Mouse (Mus musculus): ENCODE data around the gene Sp2. TPM values are rescaled to one million over a fixed set of nuclear protein-coding genes. Genes with fewer than 3 reads are reported as not detected.

Gene Sp2
- total RNA-seq, 2 experiments from 2014 or later, result 7.4 to 10.3 TPM

DNA sequence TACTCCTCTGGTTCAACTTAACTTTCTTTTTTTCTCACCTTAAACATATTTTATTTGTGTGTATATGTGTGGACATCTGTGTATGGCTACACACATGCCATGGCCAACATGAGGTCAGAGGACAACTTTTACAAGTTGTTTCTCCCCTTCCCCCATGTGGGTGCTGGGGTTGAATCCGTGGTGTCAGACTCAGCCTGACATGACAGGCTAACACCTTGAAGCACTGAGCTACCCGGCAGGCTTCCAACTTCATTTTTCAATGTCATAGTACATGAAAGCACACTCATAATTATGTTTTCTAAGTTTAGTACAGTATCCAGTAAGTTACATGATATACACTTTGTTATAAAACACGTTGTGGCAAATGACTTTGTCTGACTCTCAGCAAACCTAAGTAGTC is 12.4 kb downstream of the Sp2 start:
- DNase-seq, result peak in 1 of 2 experiments; percentile 45

DNA sequence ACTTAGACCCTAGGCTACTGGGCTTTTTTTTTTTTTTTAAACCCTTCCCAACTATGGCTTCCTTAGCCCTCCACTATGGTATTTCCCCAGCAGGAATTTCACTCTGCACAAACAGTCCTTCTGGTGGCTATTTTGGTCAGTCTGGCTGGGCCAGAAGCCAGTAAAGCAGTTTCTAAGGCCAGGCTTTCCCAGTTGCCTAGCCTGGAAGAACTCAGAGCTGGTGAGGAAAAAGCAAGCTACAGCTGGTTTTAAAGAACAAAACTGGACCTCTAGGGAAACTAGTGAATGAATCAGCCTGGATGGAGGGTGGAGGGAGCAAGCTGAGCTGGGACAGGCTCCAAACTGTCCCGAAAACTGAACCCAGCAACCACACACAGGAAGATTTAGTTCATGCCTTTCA is 13.0 kb downstream of the Sp2 start:
- peak; percentile 90 to 94 for DNase-seq

DNA sequence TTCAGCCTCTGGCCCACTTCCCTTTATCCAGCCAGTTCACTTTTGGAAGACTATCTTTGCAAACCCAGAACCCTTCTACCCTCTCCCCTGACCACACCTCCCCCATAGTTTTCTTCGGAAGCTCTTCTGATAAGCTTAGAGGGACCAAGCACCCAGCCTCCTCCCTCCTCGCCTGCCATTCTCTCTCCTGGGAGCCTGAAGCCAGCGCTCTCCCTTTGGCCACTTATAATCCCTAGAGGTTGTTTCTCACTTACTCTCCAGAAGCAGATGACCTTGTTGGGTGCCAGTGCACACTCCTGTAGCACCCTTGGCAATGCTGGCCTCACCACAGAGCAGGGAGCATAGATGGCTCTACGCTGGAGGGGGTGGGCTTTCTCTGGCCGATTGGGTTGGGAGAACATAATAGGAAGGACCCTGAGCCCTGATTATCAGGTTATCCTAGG is 13.5 kb downstream of the Sp2 start:
- peak; percentile 69 to 78 for DNase-seq

DNA sequence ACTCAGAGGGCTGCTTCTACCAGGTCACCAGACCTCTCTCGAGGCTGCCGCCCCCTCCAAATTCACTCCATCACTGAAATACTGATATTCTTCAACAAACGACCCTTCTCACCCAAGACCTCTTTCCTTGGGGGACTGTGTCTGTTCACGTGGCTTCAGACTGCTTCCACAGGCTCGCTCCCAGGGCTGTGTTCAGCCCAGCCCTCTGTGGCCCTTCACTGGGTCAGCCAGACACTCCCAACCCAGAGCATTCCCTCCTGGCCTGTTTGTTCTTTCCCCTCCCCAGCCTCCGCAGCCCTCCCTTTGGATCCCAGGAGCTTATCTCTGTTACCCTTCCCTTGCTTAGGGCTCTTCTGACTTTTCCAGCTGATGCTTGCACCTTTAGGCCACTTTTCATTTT is 14.3 kb downstream of the Sp2 start:
- peak; percentile 68 to 75 for DNase-seq

DNA sequence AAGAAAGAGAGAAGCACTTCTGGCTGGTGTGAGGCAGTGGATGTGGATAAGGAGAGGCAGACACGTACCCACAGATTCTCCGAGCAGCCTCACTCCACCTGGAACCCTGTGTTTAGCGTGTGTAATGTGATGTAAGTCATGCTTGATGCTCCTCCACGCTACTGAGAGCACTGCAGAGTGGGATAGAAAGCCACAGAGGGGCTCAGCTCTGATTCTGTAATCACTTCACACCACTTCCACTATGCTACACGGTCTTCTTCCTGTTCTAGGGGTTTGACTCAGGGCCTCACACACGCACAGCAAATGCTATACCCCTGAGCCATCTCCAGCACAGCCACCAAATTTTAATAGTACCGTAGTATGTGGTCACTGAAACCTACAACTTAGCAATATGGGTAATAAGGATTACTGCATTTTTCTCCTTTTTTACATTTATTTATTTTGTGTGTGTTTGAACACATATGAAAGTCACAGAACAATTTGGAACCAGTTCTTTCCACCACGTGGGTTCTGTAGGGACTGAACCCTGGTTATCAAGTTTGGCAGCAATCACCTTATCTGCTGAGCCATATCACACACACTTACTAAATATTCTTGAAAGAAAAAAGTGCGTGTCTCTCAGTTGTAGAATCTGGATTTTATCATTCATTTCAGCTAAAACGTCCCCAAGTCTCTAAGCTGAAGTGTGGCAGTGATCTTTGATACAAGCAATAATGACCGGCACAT is 15.1 kb downstream of the Sp2 start:
- DNase-seq, result peak in 1 of 2 experiments; percentile 57

DNA sequence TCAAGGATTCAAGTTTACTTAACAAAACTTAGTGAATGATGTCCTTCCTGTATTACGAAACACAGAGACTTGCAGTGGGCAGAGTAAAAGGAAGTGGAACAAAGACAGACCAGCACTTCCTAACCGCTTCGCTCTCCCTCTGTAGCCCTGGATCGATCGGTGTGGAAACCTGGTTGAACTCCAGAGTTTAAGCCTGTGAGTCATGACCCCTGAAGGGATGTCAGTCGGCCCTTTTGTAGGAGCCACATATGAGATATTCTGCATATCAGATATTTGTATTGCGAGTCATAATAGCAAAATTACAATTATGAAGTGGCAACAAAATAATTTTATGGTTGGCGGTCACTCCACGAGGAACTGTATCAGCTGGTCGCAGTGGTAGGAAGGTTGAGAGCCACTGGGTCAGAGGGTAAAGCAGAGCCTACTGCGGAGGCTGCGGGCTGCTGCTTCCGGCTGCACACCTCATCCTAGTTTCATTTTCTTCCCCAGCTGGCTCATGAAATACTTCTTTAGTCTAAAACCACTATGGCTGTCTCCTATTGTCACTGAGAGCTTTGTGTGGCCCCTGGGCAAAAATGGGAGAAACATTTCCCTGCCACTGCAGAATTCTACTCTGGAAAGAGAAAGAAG is 15.7 kb downstream of the Sp2 start:
- peak; percentile 64 to 68 for DNase-seq

DNA sequence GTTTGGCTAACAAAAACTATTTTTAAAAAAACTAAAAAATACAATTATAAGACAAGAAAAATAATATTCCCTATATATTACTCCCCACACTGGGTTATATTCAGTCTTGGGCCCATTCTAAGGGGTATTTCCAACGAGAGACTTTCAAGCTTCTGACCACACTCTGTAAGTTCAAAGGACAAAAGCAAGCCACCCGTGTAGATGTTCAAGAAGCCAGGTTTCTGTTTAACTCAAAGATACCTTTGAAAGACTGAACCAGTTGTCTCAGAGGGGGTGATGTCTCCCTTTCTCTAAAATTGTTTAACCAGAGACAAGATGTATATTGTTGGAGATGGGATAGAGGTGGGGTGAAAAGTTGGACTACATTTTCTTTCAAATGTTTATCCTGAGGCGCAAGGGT is 16.6 kb downstream of the Sp2 start:
- DNase-seq, result no peak

DNA sequence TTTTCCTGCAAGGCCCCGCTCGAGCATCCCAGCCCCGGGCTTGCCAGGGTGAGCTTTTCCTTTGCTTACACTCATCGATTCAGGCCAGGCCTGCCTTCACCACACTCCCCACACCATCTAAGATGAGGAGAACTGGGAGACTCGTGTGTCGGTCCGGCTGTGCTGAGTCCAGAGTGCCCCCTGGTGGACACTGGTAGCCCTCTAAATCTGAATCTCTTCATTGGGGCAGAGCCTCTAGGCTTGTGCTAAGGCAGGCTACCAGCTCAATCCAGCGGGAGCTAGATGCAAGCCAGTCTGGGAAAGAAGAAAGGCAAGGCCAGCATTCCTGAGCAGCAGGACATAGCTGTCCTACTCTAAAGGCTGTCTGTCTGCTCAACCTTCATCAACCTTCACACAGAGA is 19.2 kb downstream of the Sp2 start:
- DNase-seq, result peak; percentile 90 to 96

DNA sequence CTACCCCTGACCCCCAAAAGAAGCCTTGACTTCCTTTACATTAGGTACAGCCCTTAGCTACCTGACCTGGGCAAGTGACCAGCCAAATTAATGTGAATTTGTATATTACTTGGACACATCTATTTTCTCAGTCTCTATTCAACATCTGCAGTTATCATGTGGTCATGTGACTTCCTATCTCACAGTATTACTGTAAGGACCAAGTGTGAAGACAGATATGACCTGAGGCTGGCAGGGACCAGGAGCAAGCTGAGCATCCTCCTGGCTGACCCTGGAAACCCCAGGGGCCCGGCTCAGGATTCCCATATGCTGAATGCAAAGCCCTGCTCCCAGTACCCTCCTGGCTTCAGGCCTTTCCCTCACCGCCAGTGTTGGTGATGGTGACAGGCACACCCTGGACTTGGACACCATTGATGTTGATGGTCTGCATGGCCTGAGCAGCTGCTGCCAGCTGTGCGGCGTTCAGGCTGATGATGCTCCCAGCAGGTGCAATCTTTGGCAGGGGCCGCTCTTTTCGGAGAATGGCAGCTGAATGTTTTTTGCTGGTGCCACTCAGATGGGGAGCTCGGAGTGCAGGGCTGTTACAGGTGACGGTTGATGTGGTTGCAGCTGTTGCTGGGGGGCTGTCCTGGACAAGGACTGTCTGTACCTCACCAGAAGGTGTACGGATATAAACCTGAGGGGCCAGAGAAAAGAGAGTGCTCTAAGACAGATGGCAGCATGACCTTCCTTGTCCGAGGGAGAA is 25.5 kb downstream of the Sp2 start:
- no peak for DNase-seq

DNA sequence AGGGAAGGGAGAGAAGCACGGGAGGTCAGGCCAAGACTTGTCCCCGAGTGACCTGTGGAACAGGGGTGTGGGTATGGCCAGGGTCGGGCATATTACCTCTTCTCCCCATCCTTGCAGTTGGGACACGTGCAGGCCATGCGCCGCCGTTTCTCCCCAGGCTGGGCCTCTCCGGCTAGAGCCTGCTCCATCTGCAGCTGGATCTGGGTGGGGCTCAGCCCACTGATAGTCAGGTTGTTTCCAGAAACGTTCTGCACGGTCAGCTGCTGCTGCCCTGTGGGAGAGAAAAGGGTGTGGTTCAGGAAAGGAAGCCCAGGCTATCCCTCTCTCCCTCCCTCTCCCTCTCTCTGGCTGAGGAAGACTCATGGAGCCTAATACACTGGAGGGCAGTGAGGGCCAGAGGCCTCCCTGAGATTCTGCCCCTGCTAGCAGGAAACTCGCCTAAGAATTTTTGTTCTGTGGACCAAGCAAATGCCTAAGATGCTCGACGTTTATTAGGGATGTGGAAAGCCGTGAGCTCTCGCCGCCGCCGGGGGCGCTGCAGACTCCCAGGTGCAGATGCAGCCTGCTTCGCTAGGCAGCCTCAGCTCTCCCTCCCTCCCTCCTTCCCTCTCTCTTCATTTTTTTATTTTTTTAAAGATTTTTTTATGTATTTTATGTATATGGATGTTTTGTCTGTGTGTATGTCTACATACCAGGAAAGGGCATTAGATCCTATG is 26.6 kb downstream of the Sp2 start:
- no peak for DNase-seq

DNA sequence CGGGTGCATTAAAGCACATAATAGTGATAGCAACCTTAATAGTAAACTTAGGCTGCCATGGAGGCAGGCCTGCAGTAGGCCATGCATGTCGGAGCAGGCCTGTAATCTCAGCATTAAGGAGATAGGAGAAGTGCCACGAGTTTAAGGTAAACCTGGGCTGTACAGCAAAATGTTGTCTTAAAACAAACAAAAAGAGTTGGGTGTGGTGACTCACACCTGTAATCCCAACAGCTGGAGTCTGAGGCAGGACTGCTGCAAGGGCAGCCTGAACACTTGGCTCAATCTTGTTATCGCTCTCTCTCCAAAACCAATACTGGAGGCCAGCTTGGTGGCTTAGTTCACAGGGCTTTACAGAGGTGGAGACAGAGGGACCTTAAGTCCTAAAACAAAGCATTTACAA is 27.7 kb downstream of the Sp2 start:
- DNase-seq, result no peak

DNA sequence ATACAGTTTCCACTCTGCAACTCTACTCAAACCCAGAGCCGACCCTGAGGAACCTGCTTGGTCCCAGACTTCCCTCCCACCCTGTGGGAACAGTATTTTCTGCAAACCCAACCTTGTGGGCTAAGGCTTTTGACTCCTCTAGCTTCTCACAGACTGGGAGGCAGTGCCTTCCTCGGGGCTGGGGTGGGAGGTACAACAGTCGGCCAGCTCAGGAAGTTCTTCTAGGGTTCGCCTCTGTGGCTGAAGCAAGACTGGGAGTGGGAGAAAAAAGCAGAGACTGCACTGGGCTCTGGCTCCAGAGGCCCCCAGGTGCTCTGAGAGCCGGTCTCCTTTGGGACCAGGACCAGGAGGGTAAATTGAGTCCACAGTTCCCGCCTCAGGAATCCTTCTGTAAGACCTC is 29.9 kb downstream of the Sp2 start:
- DNase-seq, result no peak

DNA sequence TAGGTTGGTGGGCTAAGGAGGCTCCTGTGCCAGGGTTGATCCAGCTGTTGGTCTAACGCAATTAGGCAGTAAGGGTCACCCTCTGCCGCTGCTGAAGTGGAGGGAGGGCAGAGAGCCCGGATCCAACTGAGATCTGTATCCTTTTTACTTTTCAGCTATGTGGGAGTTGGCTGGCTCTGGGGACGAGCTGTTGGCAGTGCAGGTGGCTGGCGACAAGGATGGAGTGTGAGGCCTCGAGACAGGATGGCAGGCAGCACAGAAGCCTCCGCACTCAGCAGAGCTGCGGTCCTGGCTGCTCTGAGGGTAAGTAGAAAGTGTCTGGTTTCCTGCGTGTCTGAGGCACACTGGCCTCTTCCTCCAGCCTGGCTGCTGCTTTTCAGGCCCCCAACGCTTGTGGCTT is 30.3 kb downstream of the Sp2 start:
- DNase-seq, result no peak

DNA sequence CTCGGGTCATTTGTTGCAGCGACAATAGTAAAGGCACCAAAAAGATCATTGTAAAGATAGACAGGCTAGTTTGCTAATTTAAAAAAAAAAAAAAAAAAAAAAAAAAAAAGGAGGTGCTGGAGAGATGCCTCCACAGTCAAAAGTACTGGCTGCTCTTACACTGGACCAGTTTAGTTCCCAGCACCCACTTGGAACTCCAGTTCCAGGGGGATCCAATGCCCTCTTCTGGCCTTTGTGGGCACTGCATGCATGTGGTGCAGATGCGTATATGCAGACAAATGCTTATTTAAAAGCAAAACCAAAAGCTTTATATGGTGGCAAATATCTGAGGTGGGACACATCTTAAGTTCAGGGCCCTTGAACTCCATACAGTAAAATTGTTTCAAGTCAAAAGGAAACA is 32.0 kb downstream of the Sp2 start:
- DNase-seq, result no peak

DNA sequence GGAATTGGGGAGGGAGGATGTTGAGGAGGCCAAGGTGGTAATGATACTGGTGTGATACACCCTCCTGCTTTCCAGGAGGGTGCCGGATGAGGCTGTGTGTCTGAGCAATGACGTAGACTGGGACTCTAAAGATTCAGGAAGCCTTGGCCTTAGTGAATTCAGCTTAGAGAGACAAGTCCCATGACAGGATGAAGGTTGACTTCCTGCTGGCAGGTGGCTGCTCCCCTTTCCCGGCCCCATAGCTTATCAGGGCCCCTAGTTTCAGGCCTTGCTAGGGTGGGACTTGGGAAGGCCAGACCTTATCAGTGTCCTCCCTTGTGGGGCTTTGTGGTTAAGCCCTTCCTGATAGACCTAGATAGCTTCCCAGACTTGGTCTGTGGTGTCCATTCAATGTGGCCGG is 34.9 kb downstream of the Sp2 start:
- DNase-seq, result no peak

DNA sequence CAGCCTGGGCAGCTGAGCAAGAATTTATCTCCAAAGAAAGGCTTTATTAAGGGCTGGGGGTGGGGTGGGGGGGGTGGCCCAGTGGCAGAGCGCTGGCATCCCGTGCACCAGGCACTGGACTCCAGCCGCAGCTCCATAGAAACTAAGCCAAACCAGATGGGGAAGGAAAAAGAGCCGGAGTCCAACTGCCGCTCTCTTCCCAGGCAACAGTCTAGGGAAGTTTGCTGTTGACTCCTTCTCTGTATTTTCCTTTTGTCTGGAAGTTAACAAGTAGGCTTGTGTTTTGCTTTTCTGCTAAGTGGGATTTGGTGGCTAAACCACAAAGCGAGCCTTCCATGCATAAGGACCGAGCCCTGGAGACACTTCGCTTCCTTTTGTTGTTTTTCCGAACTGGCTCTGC is 36.3 kb downstream of the Sp2 start:
- DNase-seq, result no peak

DNA sequence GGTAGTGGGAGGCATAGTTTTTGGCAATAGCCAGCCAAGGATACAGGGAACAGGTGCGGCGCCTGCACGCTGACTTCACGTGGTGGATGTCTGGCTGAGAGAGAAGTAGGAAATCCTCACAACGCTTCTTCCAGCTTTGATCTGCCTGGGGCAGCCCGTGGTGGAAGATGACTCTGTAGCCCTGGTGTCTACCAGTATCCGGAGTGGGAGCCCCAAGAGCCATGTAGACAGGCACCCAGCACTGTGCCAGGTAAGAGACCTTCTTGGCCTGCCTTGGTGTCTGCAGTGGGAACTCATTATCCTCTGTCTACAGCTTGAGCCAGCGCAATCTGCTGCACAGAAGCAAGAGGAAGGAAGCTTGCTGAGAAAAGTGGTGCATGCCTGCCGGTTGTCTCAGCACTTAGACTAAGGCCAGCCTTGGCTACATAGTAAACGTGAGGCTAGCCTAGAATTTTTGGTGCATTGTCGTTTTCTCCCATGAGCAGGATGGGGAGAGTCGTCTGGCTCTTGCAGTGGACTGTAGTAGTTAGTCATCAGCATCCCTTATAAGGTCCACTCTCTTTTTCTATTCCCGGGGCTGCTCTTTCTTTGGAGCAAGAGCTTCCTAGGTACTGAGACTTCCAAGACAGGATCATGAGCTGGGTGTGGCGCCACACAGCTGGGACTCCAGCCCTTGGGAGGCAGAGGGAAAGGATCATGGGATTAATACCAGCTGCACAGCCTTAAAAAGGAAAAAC is 37.7 kb downstream of the Sp2 start:
- DNase-seq, result no peak

DNA sequence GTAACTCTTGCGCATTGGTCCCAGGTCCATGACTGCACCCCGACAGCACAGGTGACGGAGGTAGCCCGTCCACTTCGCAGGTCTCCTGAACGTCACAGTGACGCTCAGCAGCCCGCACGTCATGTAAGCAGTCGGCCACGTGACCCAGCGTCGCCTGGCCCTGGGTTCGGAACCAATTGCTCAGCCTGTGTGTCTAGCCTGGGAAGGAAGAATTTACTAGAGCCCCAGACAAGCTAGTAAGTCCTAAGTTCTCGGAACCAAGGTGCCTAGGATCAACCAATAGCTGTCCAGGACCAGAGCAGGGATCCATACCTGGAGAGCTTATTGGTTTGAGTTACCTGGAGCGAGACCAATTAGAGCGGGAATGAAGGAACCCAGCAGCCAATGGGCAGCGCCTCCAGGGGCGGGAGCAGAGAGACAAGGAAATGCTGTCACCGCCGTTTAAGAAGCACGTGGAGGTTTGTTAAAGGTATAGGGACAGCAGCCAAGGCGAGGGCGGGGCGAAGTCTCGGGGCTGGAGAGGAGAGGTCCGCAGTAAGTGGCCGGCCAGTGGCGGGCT is 38.9 kb downstream of the Sp2 start, which contains the start of gene Pnpo:
Gene Pnpo, minus strand, starts transcription at position 241 of the 559 bp plus-strand sequence.
- peak; percentile 95 to 97 for DNase-seq

DNA sequence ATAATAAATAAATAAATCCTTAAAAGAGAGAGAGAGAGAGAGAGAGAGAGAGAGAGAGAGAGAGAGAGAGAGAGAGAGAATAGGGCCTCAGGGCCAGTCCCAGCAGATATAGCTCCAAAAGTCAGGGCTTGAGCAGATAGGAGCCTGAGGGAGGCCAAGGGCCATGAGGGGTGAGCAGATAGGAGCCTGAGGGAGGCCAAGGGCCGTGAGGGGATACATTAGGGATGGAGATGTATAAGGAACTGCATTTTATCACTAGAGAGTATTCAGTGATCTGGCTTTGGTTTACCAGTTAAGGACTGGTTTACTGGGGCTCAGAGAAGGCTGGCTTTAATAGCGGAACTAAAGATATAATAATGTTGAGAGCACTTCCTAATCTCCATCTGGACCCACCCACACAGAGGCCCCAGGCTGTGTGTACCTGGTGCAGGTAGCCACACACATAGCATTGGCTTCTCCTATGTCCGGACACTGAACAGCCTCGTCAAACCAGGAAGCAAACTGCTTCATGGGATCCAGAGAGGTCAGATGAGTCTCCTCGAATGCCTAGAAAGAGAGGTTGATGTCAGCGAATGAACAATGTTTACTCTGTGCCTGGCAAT is 40.7 kb downstream of the Sp2 start:
- DNase-seq, result no peak

DNA sequence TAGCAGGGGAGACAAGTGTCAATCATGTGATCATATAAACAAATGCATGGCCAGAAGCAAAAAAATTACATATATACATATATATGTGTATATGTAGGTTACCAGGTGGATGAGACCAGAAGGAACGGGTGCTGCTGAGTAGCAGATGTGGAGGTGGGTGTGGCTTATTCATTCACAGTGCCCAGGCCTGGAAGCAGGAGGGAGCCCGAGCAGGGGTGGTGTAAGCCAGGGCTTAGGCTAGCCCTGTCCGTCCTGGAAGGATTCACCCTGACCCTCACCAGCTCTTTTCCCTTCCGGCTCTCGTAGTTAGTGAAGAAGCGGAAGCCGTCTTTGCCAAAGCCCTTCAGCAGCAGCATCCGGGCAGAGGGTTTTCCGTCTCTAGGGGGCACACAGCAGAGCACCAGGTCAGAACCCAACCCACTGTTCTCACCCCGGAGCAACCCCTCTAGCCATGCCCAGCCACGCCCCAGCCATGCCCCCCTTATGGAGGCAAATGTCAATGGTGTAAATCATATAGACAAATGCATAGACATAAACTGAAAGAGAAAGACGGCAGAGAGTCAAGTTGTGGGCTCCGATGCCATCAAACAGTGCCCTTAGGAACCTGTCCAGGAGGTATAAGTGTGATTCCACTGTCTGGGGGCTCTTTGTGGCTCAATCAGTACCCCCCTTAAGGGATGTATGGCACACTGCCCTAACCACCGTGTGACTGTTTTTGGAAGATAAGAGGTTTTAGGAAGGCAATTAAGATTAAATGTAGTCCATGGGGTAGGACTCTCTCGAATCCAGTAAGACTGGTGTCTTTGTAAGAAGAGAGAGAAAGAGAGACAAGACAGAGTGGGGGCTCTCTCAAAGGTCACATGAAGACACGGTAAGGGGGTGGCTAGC is 41.9 kb downstream of the Sp2 start:
- DNase-seq, result no peak
